Mouse (Mus musculus) CH12.LX (cell line): ENCODE data around the gene Slc39a3. TPM values are rescaled to one million over a fixed set of nuclear protein-coding genes. Genes with fewer than 3 reads are reported as not detected.

Experiments
- DNase-seq: peaks from one replicate; pipeline ENCODE4 v3.0.0-alpha.2; 2013; ENCODE audit errors: extremely low read depth
- H3K27ac ChIP-seq: 2 replicates; pipeline ENCODE4 v1.5.1; 2012; ENCODE audit warnings: low read depth, mild to moderate bottlenecking, control low read depth, moderate library complexity; ENCODE audit not compliant: insufficient read depth
- H3K27me3 ChIP-seq: replicated peaks from 2 replicates; pipeline ENCODE3; 2012; ENCODE audit warnings: inconsistent platforms
- H3K36me3 ChIP-seq, 2 experiments: replicated peaks in 1 of 2; 2 replicates each; pipeline versions ENCODE3 to v1.6.1; 2012; ENCODE audit warnings: inconsistent platforms in 1 of 2, low read length in 1 of 2, mild to moderate bottlenecking in 1 of 2, mixed read lengths in 1 of 2, moderate library complexity in 1 of 2; ENCODE audit not compliant: control insufficient read depth in 1 of 2, insufficient read depth in 1 of 2
- H3K4me1 ChIP-seq, 2 experiments: 2 replicates each; pipeline ENCODE4 v1.6.1; 2012; ENCODE audit warnings: inconsistent platforms in 1 of 2, moderate library complexity in 1 of 2; ENCODE audit not compliant: insufficient read depth in 2 of 2, control insufficient read depth in 1 of 2
- H3K4me2 ChIP-seq: 2 replicates; pipeline ENCODE4 v1.6.1; 2012; ENCODE audit warnings: low read depth, mild to moderate bottlenecking, control low read depth; ENCODE audit not compliant: poor library complexity, insufficient read depth, severe bottlenecking
- H3K4me3 ChIP-seq, 3 experiments: fragments of 150-350 bp in 1 of 3; sonication (generic) in 1 of 3; replicated peaks in 1 of 3; 2 replicates each; pipeline versions ENCODE3 to v1.5.1; 2011 to 2012; ENCODE audit warnings: low read depth in 2 of 3, low read length in 2 of 3, mild to moderate bottlenecking in 2 of 3, moderate library complexity in 2 of 3, control low read depth in 1 of 3, improper control_type of control experiment in 1 of 3, inconsistent platforms in 1 of 3, mixed read lengths in 1 of 3; ENCODE audit not compliant: poor library complexity in 1 of 3
- H3K79me2 ChIP-seq: replicated peaks from 2 replicates; pipeline ENCODE4 v1.6.1; 2012; ENCODE audit warnings: mild to moderate bottlenecking, moderate library complexity; ENCODE audit not compliant: control insufficient read depth, poor library complexity, insufficient read depth, severe bottlenecking; ENCODE audit errors: extremely low read depth
- H3K9ac ChIP-seq: 2 replicates; pipeline ENCODE4 v1.6.1; 2012; ENCODE audit warnings: low read depth, mild to moderate bottlenecking, control low read depth, moderate library complexity; ENCODE audit not compliant: insufficient read depth
- H3K9me3 ChIP-seq: replicated peaks from 2 replicates; pipeline ENCODE3; 2012; ENCODE audit warnings: low read length, inconsistent platforms, mixed read lengths
- BHLHE40 ChIP-seq: IDR thresholded peaks from 2 replicates; pipeline ENCODE4 v1.6.1; 2011; ENCODE audit warnings: mild to moderate bottlenecking, low read depth, low read length, improper control_type of control experiment
- CTCF ChIP-seq, 2 experiments: IDR thresholded peaks in 1 of 2; conservative IDR thresholded peaks in 1 of 2; 2 replicates each; pipeline ENCODE4 v1.5.1; 2011 to 2012; ENCODE audit warnings: low read depth in 2 of 2, low read length in 2 of 2, improper control_type of control experiment in 1 of 2, inconsistent platforms in 1 of 2, mild to moderate bottlenecking in 1 of 2, moderate library complexity in 1 of 2
- E2F4 ChIP-seq: IDR thresholded peaks from 2 replicates; pipeline ENCODE4 v1.6.1; 2011; ENCODE audit warnings: low read depth, low read length, improper control_type of control experiment; ENCODE audit not compliant: insufficient replicate concordance
- ELF1 ChIP-seq: IDR thresholded peaks from 2 replicates; pipeline ENCODE4 v1.6.1; 2014; ENCODE audit warnings: low read depth, mild to moderate bottlenecking, inconsistent platforms, low read length, improper control_type of control experiment
- EP300 ChIP-seq: IDR thresholded peaks from 2 replicates; pipeline ENCODE4 v1.6.1; 2011; ENCODE audit warnings: low read length, improper control_type of control experiment
- ETS1 ChIP-seq: conservative IDR thresholded peaks from 2 replicates; pipeline ENCODE4 v1.6.1; 2012; ENCODE audit warnings: low read depth, mild to moderate bottlenecking, inconsistent platforms, low read length, improper control_type of control experiment, moderate library complexity
- GABPA ChIP-seq: IDR thresholded peaks from 2 replicates; pipeline ENCODE4 v1.6.1; 2012; ENCODE audit warnings: low read depth, low read length, improper control_type of control experiment, inconsistent platforms; ENCODE audit not compliant: insufficient replicate concordance
- JUND ChIP-seq: conservative IDR thresholded peaks from 2 replicates; pipeline ENCODE4 v1.6.1; 2011; ENCODE audit warnings: low read depth, low read length, improper control_type of control experiment
- KAT2A ChIP-seq: IDR thresholded peaks from 2 replicates; pipeline ENCODE4 v1.6.1; 2012; ENCODE audit warnings: low read length, improper control_type of control experiment, inconsistent platforms; ENCODE audit not compliant: insufficient replicate concordance
- MAFK ChIP-seq: IDR thresholded peaks from 2 replicates; pipeline ENCODE4 v1.6.1; 2011; ENCODE audit warnings: low read length, improper control_type of control experiment; ENCODE audit not compliant: insufficient replicate concordance
- MAX ChIP-seq: IDR thresholded peaks from 2 replicates; pipeline ENCODE4 v1.6.1; 2011; ENCODE audit warnings: low read length, improper control_type of control experiment
- MAZ ChIP-seq: IDR thresholded peaks from 2 replicates; pipeline ENCODE4 v1.6.1; 2012; ENCODE audit warnings: low read depth, mild to moderate bottlenecking, inconsistent platforms, low read length, improper control_type of control experiment, moderate library complexity
- MEF2A ChIP-seq: IDR thresholded peaks from 2 replicates; pipeline ENCODE4 v1.6.1; 2014; ENCODE audit warnings: low read depth, mild to moderate bottlenecking, inconsistent platforms, low read length, improper control_type of control experiment, borderline replicate concordance
- MYC ChIP-seq: IDR thresholded peaks from 2 replicates; pipeline ENCODE4 v1.6.1; 2011; ENCODE audit warnings: low read depth, mild to moderate bottlenecking, improper control_type of control experiment, low read length
- NELFE ChIP-seq: IDR thresholded peaks from 2 replicates; pipeline ENCODE4 v1.6.1; 2011; ENCODE audit warnings: low read depth, low read length, improper control_type of control experiment
- NRF1 ChIP-seq: IDR thresholded peaks from 2 replicates; pipeline ENCODE4 v1.6.1; 2014; ENCODE audit warnings: low read depth, mild to moderate bottlenecking, inconsistent platforms, low read length, improper control_type of control experiment, moderate library complexity
- SIN3A ChIP-seq: IDR thresholded peaks from 2 replicates; pipeline ENCODE4 v1.6.1; 2012; ENCODE audit warnings: low read length, improper control_type of control experiment, inconsistent platforms
- SMC3 ChIP-seq: IDR thresholded peaks from 2 replicates; pipeline ENCODE4 v1.6.1; 2011; ENCODE audit warnings: low read depth, low read length, improper control_type of control experiment
- TBP ChIP-seq: conservative IDR thresholded peaks from 2 replicates; pipeline ENCODE4 v1.6.1; 2011; ENCODE audit warnings: low read depth, low read length, improper control_type of control experiment
- TCF12 ChIP-seq: IDR thresholded peaks from 2 replicates; pipeline ENCODE4 v1.6.1; 2014; ENCODE audit warnings: low read depth, mild to moderate bottlenecking, inconsistent platforms, low read length, improper control_type of control experiment
- UBTF ChIP-seq: IDR thresholded peaks from 2 replicates; pipeline ENCODE4 v1.6.1; 2012; ENCODE audit warnings: low read depth, mild to moderate bottlenecking, inconsistent platforms, low read length, improper control_type of control experiment, moderate library complexity
- USF1 ChIP-seq: IDR thresholded peaks from 2 replicates; pipeline ENCODE4 v1.6.1; 2014; ENCODE audit warnings: low read depth, mild to moderate bottlenecking, inconsistent platforms, low read length, improper control_type of control experiment
- USF2 ChIP-seq: conservative IDR thresholded peaks from 2 replicates; pipeline ENCODE4 v1.6.1; 2011; ENCODE audit warnings: low read depth, low read length, improper control_type of control experiment
- ZC3H11A ChIP-seq: IDR thresholded peaks from 2 replicates; pipeline ENCODE4 v1.6.1; 2012; ENCODE audit warnings: low read depth, mild to moderate bottlenecking, inconsistent platforms, low read length, improper control_type of control experiment
- dilution Hi-C: fragments of 300-500 bp; cut with MboI; formaldehyde crosslinking; loops from 2 replicates; pipeline ENCODE4 v1.14.3; 2020; ENCODE audit warnings: low sequenced_read_pairs; ENCODE audit not compliant: extremely low pct_unique_long_range_greater_than_20kb, extremely low pct_ligation_motif_present
- in situ Hi-C: fragments of 300-500 bp; cut with MboI; formaldehyde crosslinking; loops from 3 replicates; pipeline ENCODE4 v1.14.3; 2019; ENCODE audit warnings: low sequenced_read_pairs, low pct_ligation_motif_present, low pct_unique_long_range_greater_than_20kb, mixed read lengths
- polyA plus RNA-seq: library from polyadenylated mRNA; unstranded; fragments of >175 nt; gene quantifications from 2 replicates; pipeline ENCODE4 v1.2.1, GENCODE M21; 2012; ENCODE audit warnings: low read depth; ENCODE audit not compliant: insufficient read length
- total RNA-seq, 2 experiments: library from RNA; depleted of rRNA; stranded (reverse); fragments of 300-350 nt in 1 of 2; fragments of >200 nt in 1 of 2; gene quantifications; 2 replicates each; pipeline ENCODE4 v1.2.3; 2012 to 2014

The Slc39a3 gene
- total and polyA plus RNA-seq, 3 experiments = 3.9 to 7.2 (median 4.2) TPM

- peaks cover 67% of the 10 kb centered on the region for H3K27me3 ChIP-seq
- H3K9ac ChIP-seq = no peak overlapping the region
- no peak for DNase-seq
- in situ Hi-C loops = no loop called here
- no peaks in the 10 kb centered on the region for H3K36me3 ChIP-seq
- H3K4me3 ChIP-seq = no peak overlapping the region
- no peak overlapping the region for H3K27ac ChIP-seq
- TF ChIP-seq UBTF (no peak), SMC3 (no peak), USF1 (no peak), MAX (no peak), ETS1 (no peak), MYC (no peak), CTCF (conservative IDR thresholded peaks at IDR 0.05 in 1 of 2, IDR thresholded peaks at IDR 0.05 in 1 of 2; ENCODE audit: low read depth in 2 of 2, low read length in 2 of 2) (no peak), MAFK (no peak), ELF1 (no peak), JUND (no peak), E2F4 (no peak), USF2 (no peak), SIN3A (no peak), BHLHE40 (no peak), TBP (no peak), GABPA (no peak), MAZ (no peak), TCF12 (no peak), MEF2A (no peak)
- TF ChIP-seq, all 38 proteins: peak for 0
- dilution Hi-C loops = no loop called here
- H3K9me3 ChIP-seq = peaks cover 10% of the 10 kb centered on the region
- no peak overlapping the region for H3K4me2 ChIP-seq
- H3K79me2 ChIP-seq = no peaks in the 10 kb centered on the region
- H3K4me1 ChIP-seq = no peaks in the 10 kb centered on the region; a peak in 1 of 4 replicates
Observed at GRCm38 (mm10) chr10:81024346-81024937, 12.8 kb downstream of the Slc39a3 start.

GRCm38 (mm10) chr10:81022744-81023143, 14.5 kb downstream of the Slc39a3 start:
- dilution Hi-C loops (no loop called here), in situ Hi-C loops (no loop called here)
- no peak overlapping the region for H3K4me2 ChIP-seq
- no peaks in the 10 kb centered on the region; a peak in 1 of 4 replicates for H3K4me1 ChIP-seq
- no peaks in the 10 kb centered on the region for H3K79me2 ChIP-seq
- DNase-seq = peak; percentile 31
- TF ChIP-seq NRF1 = no peak
- TF ChIP-seq KAT2A = no peak
- no peak for TF ChIP-seq NELFE
- TF ChIP-seq EP300 = no peak
- TF ChIP-seq CTCF (conservative IDR thresholded peaks at IDR 0.05 in 1 of 2, IDR thresholded peaks at IDR 0.05 in 1 of 2; ENCODE audit: low read depth in 2 of 2, low read length in 2 of 2) = peak in 1 of 2 experiments; percentile 53; a peak in 2 of 4 replicates
- TF ChIP-seq BHLHE40 = no peak
- TF ChIP-seq ZC3H11A = no peak
- no peak overlapping the region for H3K4me3 ChIP-seq
- no peak overlapping the region for H3K27ac ChIP-seq
- no peak overlapping the region for H3K9ac ChIP-seq
- H3K9me3 ChIP-seq = peaks cover 13% of the 10 kb centered on the region
- H3K36me3 ChIP-seq = no peaks in the 10 kb centered on the region
- H3K27me3 ChIP-seq = peaks cover 67% of the 10 kb centered on the region
